19 mouse cellular contexts compared by ENCODE assay signal in the genomic region with DNA sequence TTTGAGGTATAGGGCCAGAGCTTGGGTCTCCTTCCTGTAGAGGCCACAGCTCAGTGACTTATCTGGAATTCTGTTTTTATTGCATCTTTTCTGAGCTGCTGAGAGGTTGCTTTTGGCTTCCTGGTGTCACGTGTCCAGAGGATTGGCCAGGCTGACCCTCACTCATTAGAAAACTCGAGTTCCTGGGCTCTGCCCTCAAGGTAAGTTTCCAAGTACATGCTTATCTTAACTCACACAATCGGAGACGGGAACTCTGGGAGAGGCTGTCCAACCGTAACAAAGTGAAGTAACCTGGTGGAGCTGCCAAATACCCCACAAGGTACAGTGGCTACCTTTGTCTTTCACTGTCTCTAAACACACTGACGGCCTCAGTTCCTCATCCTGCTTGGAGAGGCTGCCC.
"Had no signal": no experiment of that assay in that cellular context is flagged by ENCODE, and none has a peak within 500 bp of the region (broad histone marks: within the 10 kb centered on the region; RNA-seq: fewer than 3 reads in every experiment).

No protein-coding gene starts in this region.

- H3K27me3 ChIP-seq: liver, embryonic 15.5 days; lung, embryonic 15.5 days; midbrain, embryonic 13.5 days had no signal

- ATAC-seq: inflammation-experienced regulatory T-cells, adult 6 months; liver, embryonic 12.5 days; midbrain, embryonic 13.5 days; midbrain, embryonic 16.5 days had no signal

- H3K27ac ChIP-seq: limb, embryonic 13.5 days; liver, embryonic 12.5 days; liver, embryonic 15.5 days; lung, embryonic 15.5 days; midbrain, embryonic 10.5 days; midbrain, embryonic 13.5 days had no signal

- H3K9me3 ChIP-seq: limb, embryonic 13.5 days; liver, embryonic 12.5 days; liver, embryonic 15.5 days; lung, embryonic 15.5 days; megakaryocyte, embryonic 14.5 days; midbrain, embryonic 10.5 days; midbrain, embryonic 13.5 days had no signal

- H3K36me3 ChIP-seq: limb, embryonic 13.5 days; liver, embryonic 12.5 days; lung, embryonic 15.5 days; midbrain, embryonic 10.5 days; midbrain, embryonic 13.5 days had no signal

- H3K9ac ChIP-seq: limb, embryonic 13.5 days; liver, embryonic 12.5 days; liver, embryonic 15.5 days; lung, embryonic 15.5 days; midbrain, embryonic 13.5 days had no signal

- DNase-seq: kidney, adult 2 months; kidney, postnatal 36 days; layer of hippocampus, postnatal 36 days; left cerebral cortex, postnatal 4 days; liver; lung, adult 18-20 months; lung, postnatal 10 days; lung, postnatal 36 days; thymus, adult 18-20 months; thymus, postnatal 36 days had no signal

- H3K4me2 ChIP-seq: limb, embryonic 13.5 days; liver, embryonic 12.5 days; liver, embryonic 15.5 days; lung, embryonic 15.5 days; midbrain, embryonic 13.5 days had no signal

- H3K4me1 ChIP-seq: liver, embryonic 12.5 days; liver, embryonic 15.5 days; lung, embryonic 15.5 days; midbrain, embryonic 13.5 days had no signal

- H3K4me3 ChIP-seq: limb, embryonic 13.5 days; liver, embryonic 12.5 days; liver, embryonic 15.5 days; lung, embryonic 15.5 days; megakaryocyte, embryonic 14.5 days; midbrain, embryonic 10.5 days; midbrain, embryonic 13.5 days had no signal
